Mouse (Mus musculus): ENCODE data around the gene Zfp777. TPM values are rescaled to one million over a fixed set of nuclear protein-coding genes. Genes with fewer than 3 reads are reported as not detected.

The Zfp777 gene
- polyA plus RNA-seq, 1 experiment from 2014 or later = 4.7 TPM

DNA sequence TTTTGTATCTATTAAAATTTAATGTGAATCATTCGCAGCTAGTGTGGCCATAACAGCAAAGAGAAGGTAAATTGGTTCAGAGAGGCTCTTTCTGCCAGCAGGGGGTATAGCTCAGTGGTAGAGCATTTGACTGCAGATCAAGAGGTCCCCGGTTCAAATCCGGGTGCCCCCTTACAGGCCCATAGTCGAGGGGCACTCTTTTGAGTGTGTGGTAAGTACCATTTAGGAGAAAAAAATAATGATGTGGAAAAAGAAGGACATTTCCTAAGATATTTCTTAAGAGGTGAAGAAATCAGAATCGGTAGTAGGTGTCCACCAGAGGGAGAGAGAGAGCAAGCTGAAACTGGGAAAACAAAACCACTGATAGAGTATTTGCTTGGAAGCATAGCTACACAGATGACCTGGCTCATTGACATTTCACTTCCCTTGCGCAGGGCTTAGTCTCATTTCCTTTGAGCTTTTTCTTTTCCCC, 69.8 kb downstream of the Zfp777 start:
- ATAC-seq (peak; percentile 97), DNase-seq (ENCODE audit: low spot score) (peak; percentile 96)
- Histone ChIP-seq H3K4me1 (ENCODE audit: insufficient read depth, low read depth, low read length) (no peaks in the 10 kb centered on the region), H3K27me3 (replicated peaks; ENCODE audit: insufficient read depth, low read length) (no peaks in the 10 kb centered on the region), H3K9ac (replicated peaks; ENCODE audit: low read depth) (no peak overlapping the region), H3K4me3 (ENCODE audit: low read depth, low read length) (no peak overlapping the region), H3K4me2 (replicated peaks; ENCODE audit: low read depth, low read length) (no peak overlapping the region), H3K36me3 (ENCODE audit: insufficient read depth, low read length) (no peaks in the 10 kb centered on the region), H3K9me3 (ENCODE audit: low read length) (no peaks in the 10 kb centered on the region), H3K27ac (ENCODE audit: low read length) (0 out of 2 replicates have a peak overlapping the region, but pooled peaks have one; percentile 4)
- TF ChIP-seq EP300 (IDR thresholded peaks at IDR 0.05) = peak; percentile 66; the same call in 1 of the 2 replicates
- peak; percentile 78 for TF ChIP-seq CTCF (IDR thresholded peaks at IDR 0.05)
- WGBS = 10% methylated on average over 6 of the region's 6 CpGs

DNA sequence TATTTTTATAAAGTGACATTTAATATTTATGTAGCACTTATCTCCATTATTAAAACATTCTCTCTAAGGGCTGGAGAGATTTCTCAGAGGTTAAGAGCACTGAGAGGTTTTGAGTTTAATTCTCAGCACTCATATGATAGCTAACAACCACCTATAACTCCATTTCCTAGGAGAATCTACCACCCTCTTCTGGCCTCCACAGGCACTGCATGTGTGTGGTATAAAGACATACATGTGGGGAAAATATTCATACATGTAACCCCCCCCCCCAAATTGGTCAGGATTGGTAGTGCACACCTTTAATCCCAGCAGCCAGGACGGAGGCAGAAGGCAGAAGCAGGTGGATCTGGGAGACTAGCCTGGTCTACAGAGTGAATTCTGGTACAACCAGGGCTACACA, 74.1 kb downstream of the Zfp777 start:
- H3K36me3 ChIP-seq (ENCODE audit: insufficient read depth, low read length) = no peaks in the 10 kb centered on the region
- 100% methylated on average over 1 of the region's 1 CpGs for WGBS
- no peak for DNase-seq (ENCODE audit: low spot score)
- ATAC-seq = no peak
- H3K9ac ChIP-seq (replicated peaks; ENCODE audit: low read depth) = no peak overlapping the region
- no peak overlapping the region for H3K4me2 ChIP-seq (replicated peaks; ENCODE audit: low read depth, low read length)
- H3K4me1 ChIP-seq (ENCODE audit: insufficient read depth, low read depth, low read length) = no peaks in the 10 kb centered on the region
- no peak for TF ChIP-seq EP300 (IDR thresholded peaks at IDR 0.05)
- TF ChIP-seq CTCF (IDR thresholded peaks at IDR 0.05) = peak; percentile 48
- H3K4me3 ChIP-seq (ENCODE audit: low read depth, low read length) = no peak overlapping the region
- no peak overlapping the region for H3K27ac ChIP-seq (ENCODE audit: low read length)
- H3K27me3 ChIP-seq (replicated peaks; ENCODE audit: insufficient read depth, low read length) = no peaks in the 10 kb centered on the region
- H3K9me3 ChIP-seq (ENCODE audit: low read length) = no peaks in the 10 kb centered on the region

Small RNA genes within 50 kb of the gene (microRNA-seq; reads per million reads assigned to microRNA genes)
- gene Gm24563 = not detected

Other genes starting within 250 kb of the Zfp777 start
- 98.0 and 123 TPM in 2 replicates for gene Pdia4, start 235.5 kb downstream of the Zfp777 start, polyA plus RNA-seq (2015; fragmentation: Nextera tagmentation; extraction: Ambion mirVana)
- 0.98 and 1.0 TPM in 2 replicates for gene Zfp786, start 218.0 kb downstream of the Zfp777 start, polyA plus RNA-seq (2015; fragmentation: Nextera tagmentation; extraction: Ambion mirVana)
- gene Zfp398, start 213.2 kb downstream of the Zfp777 start, polyA plus RNA-seq (2015; fragmentation: Nextera tagmentation; extraction: Ambion mirVana) = 4.7 and 5.2 TPM in 2 replicates
- 9.0 and 9.6 TPM in 2 replicates for gene Zfp282, start 171.7 kb downstream of the Zfp777 start, polyA plus RNA-seq (2015; fragmentation: Nextera tagmentation; extraction: Ambion mirVana)
- gene Zfp212, start 128.4 kb downstream of the Zfp777 start, polyA plus RNA-seq (2015; fragmentation: Nextera tagmentation; extraction: Ambion mirVana) = 15.2 and 16.7 TPM in 2 replicates
- gene Zfp956, start 95.5 kb downstream of the Zfp777 start, polyA plus RNA-seq (2015; fragmentation: Nextera tagmentation; extraction: Ambion mirVana) = 4.7 and 5.3 TPM in 2 replicates
- 13.5 and 14.4 TPM in 2 replicates for gene Zfp746, start 37.7 kb upstream of the Zfp777 start, polyA plus RNA-seq (2015; fragmentation: Nextera tagmentation; extraction: Ambion mirVana)